Mouse (Mus musculus): ENCODE measurements around the gene Olfr894. TPM values are rescaled to one million over a fixed set of nuclear protein-coding genes. Genes with fewer than 3 reads are reported as not detected.
"Not testable (repeated sequence)": the region's sequence is repeated elsewhere in the genome, so short reads cannot be mapped to it uniquely, and the experiment has no call there.

Gene Olfr894
- polyA plus RNA-seq (2015; fragmentation: Nextera tagmentation; extraction: Ambion mirVana) = not detected in 2 replicates

- Histone ChIP-seq H3K27me3 (no peaks in the 10 kb centered on the region), H3K4me3 (no peak within 1 kb of the TSS), H3K27ac (no peak within 1 kb of the TSS), H3K9me3 (no peaks in the 10 kb centered on the region), H3K4me2 (no peak within 1 kb of the TSS), H3K36me3 (no peaks in the 10 kb centered on the region), H3K4me1 (no peaks in the 10 kb centered on the region), H3K9ac (no peak within 1 kb of the TSS)
- no peak for ATAC-seq (ENCODE audit: insufficient number of reproducible peaks, low FRiP score, low TSS enrichment, low read depth)
Observed at GRCm38 (mm10) chr9:38217755-38218154, at the start of gene Olfr894. TSS of gene Olfr894 (plus strand) at chr9:38218055.

GRCm38 (mm10) chr9:38168341-38168740, 49.5 kb upstream of the Olfr894 start:
- H3K4me2 ChIP-seq; H3K36me3 ChIP-seq; H3K9ac ChIP-seq; H3K4me3 ChIP-seq; H3K27ac ChIP-seq; H3K4me1 ChIP-seq; H3K27me3 ChIP-seq; ATAC-seq (ENCODE audit: insufficient number of reproducible peaks, low FRiP score, low TSS enrichment, low read depth); H3K9me3 ChIP-seq: not testable (repeated sequence)
- WGBS = 54% methylated on average over 2 of the region's 2 CpGs

- H3K27me3 ChIP-seq = no peaks in the 10 kb centered on the region
- H3K9ac ChIP-seq = no peak within 1 kb of the TSS
- no peaks in the 10 kb centered on the region for H3K4me1 ChIP-seq
- no peak within 1 kb of the TSS for H3K27ac ChIP-seq
- no peak for ATAC-seq (ENCODE audit: insufficient number of reproducible peaks, low FRiP score, low TSS enrichment, low read depth)
- peaks cover 5% of the 10 kb centered on the region; the same call in 1 of the 2 replicates for H3K9me3 ChIP-seq
- H3K4me3 ChIP-seq = no peak within 1 kb of the TSS
- H3K4me2 ChIP-seq = no peak within 1 kb of the TSS
- H3K36me3 ChIP-seq = no peaks in the 10 kb centered on the region
- 80% methylated on average over 1 of the region's 1 CpGs for WGBS
Observed at GRCm38 (mm10) chr9:38180721-38181120, 37.1 kb upstream of the Olfr894 start, which contains the start of gene Olfr891. TSS of gene Olfr891 (minus strand) at chr9:38180821.

GRCm38 (mm10) chr9:38208065-38208464, 9.8 kb upstream of the Olfr894 start, which contains the start of gene Olfr893:
TSS of gene Olfr893 (plus strand) at chr9:38208365.
- Histone ChIP-seq H3K27me3 (no peaks in the 10 kb centered on the region), H3K4me2 (no peak within 1 kb of the TSS), H3K9me3 (no peaks in the 10 kb centered on the region), H3K27ac (no peak within 1 kb of the TSS), H3K4me1 (no peaks in the 10 kb centered on the region), H3K9ac (no peak within 1 kb of the TSS), H3K4me3 (no peak within 1 kb of the TSS), H3K36me3 (no peaks in the 10 kb centered on the region)
- no peak for ATAC-seq (ENCODE audit: insufficient number of reproducible peaks, low FRiP score, low TSS enrichment, low read depth)
- WGBS = 78% methylated on average over 3 of the region's 3 CpGs

- no peak within 1 kb of the TSS for H3K9ac ChIP-seq
- no peak within 1 kb of the TSS for H3K27ac ChIP-seq
- H3K4me1 ChIP-seq = no peaks in the 10 kb centered on the region
- ATAC-seq (ENCODE audit: insufficient number of reproducible peaks, low FRiP score, low TSS enrichment, low read depth) = no peak
- no peak within 1 kb of the TSS for H3K4me2 ChIP-seq
- H3K4me3 ChIP-seq = no peak within 1 kb of the TSS
- no peaks in the 10 kb centered on the region for H3K36me3 ChIP-seq
- H3K27me3 ChIP-seq = no peaks in the 10 kb centered on the region
- H3K9me3 ChIP-seq = no peaks in the 10 kb centered on the region
Observed at GRCm38 (mm10) chr9:38252474-38252873, 34.6 kb downstream of the Olfr894 start, which contains the start of gene Olfr143. TSS of gene Olfr143 (plus strand) at chr9:38252774.

- ATAC-seq (ENCODE audit: insufficient number of reproducible peaks, low FRiP score, low TSS enrichment, low read depth) = no peak
- Histone ChIP-seq H3K4me3 (no peak within 1 kb of the TSS), H3K27me3 (no peaks in the 10 kb centered on the region), H3K27ac (no peak within 1 kb of the TSS), H3K9me3 (no peaks in the 10 kb centered on the region), H3K4me1 (no peaks in the 10 kb centered on the region), H3K4me2 (no peak within 1 kb of the TSS), H3K9ac (no peak within 1 kb of the TSS), H3K36me3 (no peaks in the 10 kb centered on the region)
Observed at GRCm38 (mm10) chr9:38267551-38267950, 49.7 kb downstream of the Olfr894 start, which contains the start of gene Olfr895. TSS of gene Olfr895 (plus strand) at chr9:38267851.

Other genes starting within 250 kb of the Olfr894 start
- gene Olfr881, start 226.2 kb upstream of the Olfr894 start, polyA plus RNA-seq (2015; fragmentation: Nextera tagmentation; extraction: Ambion mirVana) = not detected in 2 replicates
- gene Olfr883, start 192.2 kb upstream of the Olfr894 start, polyA plus RNA-seq (2015; fragmentation: Nextera tagmentation; extraction: Ambion mirVana) = not detected in 2 replicates
- not detected in 2 replicates for gene Olfr884, start 171.5 kb upstream of the Olfr894 start, polyA plus RNA-seq (2015; fragmentation: Nextera tagmentation; extraction: Ambion mirVana)
- gene Olfr885, start 156.7 kb upstream of the Olfr894 start, polyA plus RNA-seq (2015; fragmentation: Nextera tagmentation; extraction: Ambion mirVana) = not detected in 2 replicates
- gene Olfr887, start 134.0 kb upstream of the Olfr894 start, polyA plus RNA-seq (2015; fragmentation: Nextera tagmentation; extraction: Ambion mirVana) = not detected in 2 replicates
- gene Olfr888, start 109.9 kb upstream of the Olfr894 start, polyA plus RNA-seq (2015; fragmentation: Nextera tagmentation; extraction: Ambion mirVana) = not detected in 2 replicates
- gene Olfr889, start 102.9 kb upstream of the Olfr894 start, polyA plus RNA-seq (2015; fragmentation: Nextera tagmentation; extraction: Ambion mirVana) = 0.06 and 0.08 TPM in 2 replicates
- not detected in 2 replicates for gene Olfr890, start 75.5 kb upstream of the Olfr894 start, polyA plus RNA-seq (2015; fragmentation: Nextera tagmentation; extraction: Ambion mirVana)
- not detected in 2 replicates for gene Olfr891, start 37.2 kb upstream of the Olfr894 start, polyA plus RNA-seq (2015; fragmentation: Nextera tagmentation; extraction: Ambion mirVana)
- gene Olfr893, start 9.7 kb upstream of the Olfr894 start, polyA plus RNA-seq (2015; fragmentation: Nextera tagmentation; extraction: Ambion mirVana) = 0.07 TPM in 1 of 2 replicates, not detected in the other
- gene Olfr143, start 34.7 kb downstream of the Olfr894 start, polyA plus RNA-seq (2015; fragmentation: Nextera tagmentation; extraction: Ambion mirVana) = not detected in 2 replicates
- not detected in 2 replicates for gene Olfr895, start 49.8 kb downstream of the Olfr894 start, polyA plus RNA-seq (2015; fragmentation: Nextera tagmentation; extraction: Ambion mirVana)
- gene Olfr896-ps1, start 73.1 kb downstream of the Olfr894 start, polyA plus RNA-seq (2015; fragmentation: Nextera tagmentation; extraction: Ambion mirVana) = not detected in 2 replicates
- gene Olfr25, start 111.0 kb downstream of the Olfr894 start, polyA plus RNA-seq (2015; fragmentation: Nextera tagmentation; extraction: Ambion mirVana) = not detected in 2 replicates
- gene Olfr898, start 130.4 kb downstream of the Olfr894 start, polyA plus RNA-seq (2015; fragmentation: Nextera tagmentation; extraction: Ambion mirVana) = not detected in 2 replicates
- not detected in 2 replicates for gene Olfr250, start 148.8 kb downstream of the Olfr894 start, polyA plus RNA-seq (2015; fragmentation: Nextera tagmentation; extraction: Ambion mirVana)
- not detected in 2 replicates for gene Olfr251, start 159.0 kb downstream of the Olfr894 start, polyA plus RNA-seq (2015; fragmentation: Nextera tagmentation; extraction: Ambion mirVana)
- gene Olfr147, start 183.6 kb downstream of the Olfr894 start, polyA plus RNA-seq (2015; fragmentation: Nextera tagmentation; extraction: Ambion mirVana) = not detected in 2 replicates
- not detected in 2 replicates for gene Olfr901, start 211.4 kb downstream of the Olfr894 start, polyA plus RNA-seq (2015; fragmentation: Nextera tagmentation; extraction: Ambion mirVana)
- gene Olfr902, start 229.6 kb downstream of the Olfr894 start, polyA plus RNA-seq (2015; fragmentation: Nextera tagmentation; extraction: Ambion mirVana) = not detected in 2 replicates
- gene Olfr904, start 245.1 kb downstream of the Olfr894 start, polyA plus RNA-seq (2015; fragmentation: Nextera tagmentation; extraction: Ambion mirVana) = not detected in 2 replicates

Measured in limb, embryonic 15.5 days (tissue).